Mouse (Mus musculus): ENCODE data around the gene Tppp.

DNA sequence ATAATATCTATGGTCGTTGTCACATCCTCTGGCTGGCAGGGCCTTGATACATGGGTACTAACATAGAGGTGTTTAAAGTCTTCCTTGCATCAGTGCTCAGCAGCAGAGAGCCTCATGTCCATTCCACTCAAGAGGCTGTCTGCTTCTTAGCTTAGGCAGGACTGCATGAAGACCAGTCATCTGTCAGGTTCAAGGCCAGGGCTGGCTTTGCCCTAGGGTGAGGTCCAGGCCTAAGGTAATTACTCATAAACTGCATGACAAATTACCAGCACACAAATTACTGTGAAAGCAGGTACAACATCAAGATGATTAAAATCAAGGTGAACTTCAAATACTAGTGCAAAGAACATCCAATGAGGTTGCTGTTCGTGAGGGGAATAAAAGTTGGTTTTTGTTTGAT lies 26.6 kb downstream of the Tppp start:
- TF ChIP-seq CTCF (IDR thresholded peaks at IDR 0.05) = no peak
- no peak for TF ChIP-seq EP300 (IDR thresholded peaks at IDR 0.05)
